Mouse (Mus musculus) adrenal gland, adult 8-10 months (tissue): ENCODE data around the gene Wdr61. TPM values are rescaled to one million over a fixed set of nuclear protein-coding genes. Genes with fewer than 3 reads are reported as not detected.
A peak's percentile ranks its signal among the peaks of the same experiment; 100 is the strongest.

Experiments used
- DNase-seq: peaks from one replicate; pipeline ENCODE4 v3.0.0; 2022
- total RNA-seq, 4 experiments: library from RNA; stranded (reverse); gene quantifications; 2 replicates each; pipeline ENCODE4 v1.2.4; 2022

The Wdr61 gene
- 10 to 100 TPM; 65.7 to 74.8 (median 70.1) TPM for total RNA-seq

DNA sequence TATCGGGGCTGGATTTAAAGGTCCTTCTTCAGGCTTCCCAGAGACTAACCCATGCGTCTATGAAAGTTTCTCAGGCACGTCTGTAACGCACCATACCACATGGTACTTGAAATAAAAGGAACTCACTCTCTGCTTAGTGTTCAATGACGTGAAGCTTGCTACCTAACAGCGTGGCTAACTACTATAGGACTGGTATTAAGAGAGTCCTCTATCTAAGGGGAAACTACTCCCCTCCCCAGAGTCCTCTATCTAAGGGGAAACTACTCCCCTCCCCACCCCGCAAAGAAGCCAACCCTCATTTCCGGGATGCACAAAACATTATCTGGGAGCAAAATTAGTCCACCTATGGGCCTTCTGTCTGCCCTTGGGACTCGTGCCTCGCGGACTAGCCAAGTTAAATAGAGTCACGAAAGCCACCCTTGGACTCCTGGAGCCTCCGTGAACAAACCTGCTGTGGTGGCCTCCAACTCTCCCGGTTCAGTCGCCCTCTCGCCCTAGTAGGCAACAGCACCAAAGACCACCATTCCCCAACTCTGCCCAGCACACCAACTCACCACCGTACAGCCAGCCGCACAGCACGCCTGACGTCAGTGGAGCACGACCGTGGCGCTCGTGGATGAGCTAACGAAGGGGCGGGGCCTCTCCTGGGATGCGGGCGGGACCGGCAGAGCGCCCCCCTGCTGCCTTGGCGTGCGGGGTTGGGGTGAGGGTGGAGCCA lies at the start of gene Wdr61:
TSS of gene Wdr61 (minus strand) at position 599 of the 718 bp plus-strand sequence.
- DNase-seq = peak; percentile 95

DNA sequence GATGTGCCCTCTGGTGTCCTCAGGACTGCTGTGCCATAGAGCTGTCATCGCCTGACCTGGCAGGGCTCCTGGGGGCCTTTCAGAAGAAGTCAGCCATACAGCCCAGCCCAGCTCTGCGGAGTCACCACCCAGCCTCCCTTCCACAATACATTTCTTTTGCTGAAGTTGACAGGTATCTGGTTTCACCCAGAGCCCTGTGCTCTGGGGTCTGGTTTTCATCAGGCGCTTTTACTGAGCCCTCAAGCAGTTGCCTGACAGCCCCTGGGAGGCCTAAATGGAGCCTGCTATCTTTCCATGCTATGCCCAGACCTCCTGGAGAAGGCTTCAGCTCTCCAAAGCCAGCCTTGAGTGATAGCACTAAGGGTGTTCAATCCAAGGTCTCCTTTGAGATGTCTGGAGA lies 49.7 kb upstream of the Wdr61 start:
- no peak for DNase-seq

GRCm38 (mm10) chr9:54782504-54782903 lies 48.2 kb upstream of the Wdr61 start:
- DNase-seq = no peak

DNA sequence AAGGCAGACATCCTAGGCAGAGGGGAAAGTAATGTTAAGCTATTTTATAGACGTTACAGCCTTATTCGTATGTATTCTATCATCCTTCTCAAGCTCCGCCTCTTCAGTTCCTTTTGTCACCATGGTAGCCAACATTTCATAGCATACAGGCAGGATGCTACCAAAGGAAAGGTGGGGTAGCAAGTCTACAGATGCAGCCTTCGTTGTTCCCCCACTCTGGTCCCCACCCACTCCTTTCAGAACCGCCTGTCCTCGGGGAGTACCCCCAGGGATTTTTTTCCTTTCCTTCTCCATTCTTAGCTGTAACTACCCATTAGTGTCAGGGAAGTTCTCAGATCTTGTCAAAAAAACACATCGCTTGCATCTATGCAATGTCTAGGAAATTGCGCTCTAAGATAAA lies 45.0 kb upstream of the Wdr61 start:
- DNase-seq = no peak

DNA sequence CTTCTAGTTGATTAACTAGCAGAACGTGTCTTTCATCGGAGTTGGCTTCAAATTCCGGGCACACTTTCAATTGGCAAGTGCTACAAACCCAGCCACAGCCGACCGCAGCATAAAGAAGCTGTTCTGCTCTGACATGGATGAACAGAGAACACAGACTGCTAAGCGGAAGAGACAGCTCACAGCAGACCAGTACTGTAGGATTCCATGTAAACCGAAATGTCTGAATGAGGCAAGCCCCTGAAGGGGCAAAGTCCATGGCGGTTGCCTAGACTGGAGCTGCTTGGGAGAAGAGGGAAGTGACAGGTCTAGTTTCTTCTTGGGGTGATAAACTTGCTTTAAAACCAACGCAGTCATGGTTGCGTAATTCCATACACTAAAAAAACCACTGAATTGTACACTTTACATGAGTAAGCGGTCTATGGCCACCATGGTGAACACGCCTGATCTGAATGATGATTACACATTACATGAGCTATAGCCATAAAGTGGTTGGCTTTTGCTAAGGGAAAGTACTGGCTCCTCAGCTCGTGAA lies 42.2 kb upstream of the Wdr61 start:
- no peak for DNase-seq

DNA sequence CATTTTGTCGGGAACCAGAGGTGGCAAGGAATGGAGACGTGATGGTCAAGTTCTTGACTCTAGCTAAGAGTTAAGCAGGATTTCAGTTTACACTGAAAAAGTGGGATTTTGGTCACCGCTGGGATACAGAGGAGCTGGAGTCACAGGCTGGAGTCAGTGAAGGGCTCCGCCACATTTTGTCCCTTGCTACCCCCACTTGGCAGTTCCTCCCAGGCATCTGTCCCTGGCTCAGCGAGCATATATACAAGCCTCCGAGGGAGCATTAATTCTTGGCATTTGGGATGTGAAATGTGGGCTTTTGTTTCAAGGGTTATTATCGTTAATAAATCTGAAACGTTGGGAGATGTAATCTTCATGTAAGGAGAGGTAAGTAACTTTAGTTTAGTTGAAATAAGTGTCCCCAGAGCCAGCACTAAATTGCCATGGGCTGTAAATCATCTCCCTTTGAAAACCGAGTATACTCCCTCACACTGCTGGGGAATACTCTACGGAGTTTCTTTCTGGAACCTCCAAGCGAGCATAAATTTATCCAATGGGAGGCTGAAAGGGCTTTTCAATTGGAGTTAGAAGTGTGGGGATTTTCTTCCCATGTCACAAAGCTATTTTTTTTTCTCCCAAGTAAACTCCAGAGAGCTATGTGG lies 35.9 kb upstream of the Wdr61 start:
- DNase-seq = no peak

GRCm38 (mm10) chr9:54765336-54766085 lies 31.2 kb upstream of the Wdr61 start:
- DNase-seq = no peak

- DNase-seq = no peak
Observed at GRCm38 (mm10) chr9:54764561-54765217, 30.4 kb upstream of the Wdr61 start, which contains the start of gene Crabp1. Gene Crabp1 (plus strand): TSS chr9:54764748.

GRCm38 (mm10) chr9:54764091-54764490 lies 29.8 kb upstream of the Wdr61 start:
- no peak for DNase-seq

GRCm38 (mm10) chr9:54759592-54759991 lies 25.3 kb upstream of the Wdr61 start:
- no peak for DNase-seq

DNA sequence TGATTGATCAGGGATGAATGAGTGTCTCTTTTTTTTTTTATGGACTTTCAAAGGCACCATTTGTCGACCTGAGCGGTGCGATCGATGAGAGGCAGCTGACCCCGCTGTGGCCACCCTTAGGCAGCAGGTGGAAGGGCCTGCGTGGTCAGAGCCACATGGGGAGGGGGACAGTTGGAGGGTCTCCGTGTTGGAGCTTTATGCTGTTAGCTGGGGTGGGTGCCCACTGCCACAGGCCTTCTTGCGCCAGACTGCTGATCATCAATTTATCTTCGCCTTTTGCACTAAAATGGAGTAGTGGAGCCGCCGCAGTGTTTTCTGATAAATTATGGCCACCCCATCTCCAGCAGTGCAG lies 18.6 kb upstream of the Wdr61 start:
- no peak for DNase-seq

DNA sequence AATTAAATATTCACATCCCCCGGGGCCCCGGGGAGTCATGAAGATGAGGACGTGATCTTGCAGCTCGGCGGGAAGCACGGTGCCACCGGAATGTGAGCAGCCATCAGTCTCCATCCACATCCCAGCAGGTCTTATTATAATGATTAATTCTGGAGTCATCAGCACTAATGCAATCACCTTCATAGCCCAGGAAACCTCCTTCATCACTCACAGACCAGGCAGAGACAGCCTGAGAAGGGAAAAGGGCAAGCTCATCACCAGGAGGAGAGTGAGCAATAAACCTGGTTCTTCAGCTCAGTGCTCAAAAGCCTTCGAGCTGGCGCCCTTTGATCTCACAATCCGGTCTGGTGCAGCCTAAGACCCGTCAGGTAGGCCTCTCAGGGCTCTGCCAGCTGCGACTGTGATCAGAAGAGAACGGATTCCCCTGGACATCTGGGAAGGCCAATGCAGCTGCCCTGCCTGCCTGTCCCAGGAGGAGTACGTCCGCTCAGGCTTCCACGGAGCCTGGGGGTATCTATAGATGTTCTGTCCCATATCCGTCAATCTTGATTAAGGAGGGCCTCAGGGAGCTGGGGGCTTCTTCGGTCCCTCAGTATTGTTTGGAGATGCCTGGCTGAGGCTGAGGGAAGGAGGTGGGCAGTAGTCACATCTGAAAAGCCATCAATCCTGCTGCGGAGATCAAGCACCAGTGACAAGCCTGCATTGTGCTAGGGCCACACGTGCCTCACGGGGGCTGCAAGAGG lies 18.1 kb upstream of the Wdr61 start:
- no peak for DNase-seq

GRCm38 (mm10) chr9:54751684-54752083 lies 17.4 kb upstream of the Wdr61 start:
- no peak for DNase-seq

DNA sequence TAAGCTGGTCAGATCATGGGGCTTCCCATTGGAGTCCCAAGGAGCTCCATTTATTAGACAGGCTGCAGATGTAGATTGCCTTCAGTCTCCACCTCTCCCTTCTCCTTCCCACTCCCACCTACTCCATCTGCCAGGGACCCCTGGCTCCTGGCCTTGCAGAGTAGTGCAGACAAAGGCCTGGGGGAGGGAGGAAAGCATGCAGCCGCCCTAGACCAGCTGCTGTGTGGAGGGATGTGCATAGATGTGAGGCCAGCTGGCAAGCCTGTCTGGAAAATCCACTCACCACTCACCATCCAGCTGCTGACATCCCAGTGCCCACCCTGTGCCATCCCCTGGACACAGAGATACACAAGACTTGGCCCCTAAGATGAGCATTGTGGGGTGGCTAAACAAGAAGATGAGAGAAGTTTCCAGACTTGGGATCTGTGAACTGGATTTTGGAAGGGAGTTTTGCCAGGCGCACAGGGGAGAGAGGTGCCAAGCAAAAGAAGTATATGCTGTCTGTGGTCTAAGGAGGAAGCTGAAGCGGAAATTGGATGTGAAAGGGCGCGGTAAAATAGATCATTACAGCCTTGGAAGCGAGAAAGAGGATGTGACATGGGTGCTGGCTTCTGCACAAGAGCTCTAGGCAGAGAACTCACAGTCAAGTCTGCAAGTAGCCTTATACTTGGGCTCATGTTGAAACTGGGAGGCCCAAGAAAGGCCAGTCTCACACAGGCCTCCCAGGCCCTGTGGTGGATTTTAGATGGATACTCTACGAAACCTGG lies 16.1 kb upstream of the Wdr61 start:
- DNase-seq = no peak

DNA sequence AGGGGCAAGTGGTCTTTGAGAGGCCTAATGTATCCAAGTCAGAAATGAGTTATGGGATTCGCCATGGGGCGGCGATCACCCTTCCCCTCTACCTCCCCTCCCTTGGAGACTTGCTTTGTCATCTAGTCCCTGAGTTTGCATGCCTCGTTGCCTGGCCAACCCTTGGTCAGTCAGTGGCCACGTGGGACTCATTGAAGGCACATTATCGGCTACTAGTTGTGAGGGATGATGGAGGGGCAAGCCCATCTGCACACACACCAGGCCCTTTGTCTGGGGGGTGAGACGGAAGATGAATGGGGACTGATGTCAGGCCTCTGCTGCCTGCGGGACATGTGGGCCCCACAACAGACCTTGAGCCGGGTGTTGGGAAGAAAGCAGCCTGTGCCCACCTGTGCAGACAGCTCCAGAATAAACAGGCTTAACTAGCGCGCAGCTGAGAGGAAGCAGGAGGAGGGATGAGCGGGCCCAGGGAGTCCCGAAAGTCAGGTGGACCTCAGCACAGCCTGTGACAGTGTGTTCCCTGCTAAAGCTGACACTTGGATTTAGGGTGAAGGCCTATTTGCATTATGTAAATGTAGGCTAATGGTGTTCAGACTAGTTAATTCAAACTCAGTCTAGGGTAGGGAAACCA lies 11.5 kb upstream of the Wdr61 start:
- no peak for DNase-seq

DNA sequence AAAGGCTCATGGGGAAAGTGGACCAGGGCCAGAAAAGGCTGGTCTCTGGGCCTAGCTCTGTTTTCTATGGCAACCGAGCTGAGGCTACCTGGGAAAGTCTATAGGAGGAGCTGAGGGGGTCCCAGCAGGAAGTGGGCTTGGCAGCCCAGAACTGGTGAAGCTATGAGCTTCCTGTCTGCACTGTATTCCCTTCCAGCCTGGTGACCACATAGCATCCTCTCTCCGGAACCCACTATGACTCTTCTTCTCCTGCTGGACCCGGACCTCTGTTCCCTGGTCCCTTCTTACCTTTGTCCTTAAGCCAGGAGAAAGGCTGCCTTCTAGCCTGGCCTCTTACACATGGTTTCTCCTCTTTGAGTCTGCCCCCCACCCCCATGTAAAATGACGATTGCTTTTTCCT lies 9.6 kb upstream of the Wdr61 start:
- DNase-seq = no peak

DNA sequence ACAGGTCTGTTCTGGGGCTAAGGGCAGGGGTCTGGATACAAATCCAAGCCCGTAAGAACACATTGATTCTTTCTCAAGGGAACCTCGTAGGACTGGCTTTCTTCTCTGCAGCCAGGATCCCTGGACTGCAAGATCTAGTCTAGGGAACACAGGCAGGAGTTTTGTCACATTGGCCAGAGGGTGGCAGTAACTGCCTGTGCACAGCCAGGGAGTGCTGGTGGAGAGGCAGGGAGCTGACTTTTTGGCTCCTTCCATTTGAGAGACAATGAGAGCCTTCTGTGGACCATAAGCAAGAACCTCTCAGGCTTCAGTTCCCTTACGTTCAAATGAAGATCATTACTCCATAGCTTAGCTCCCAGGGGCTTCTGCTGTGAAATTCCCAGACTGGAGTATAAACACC lies 4.1 kb upstream of the Wdr61 start:
- DNase-seq = no peak

- no peak for DNase-seq
Observed at GRCm38 (mm10) chr9:54736284-54736701, 2.0 kb upstream of the Wdr61 start.

DNA sequence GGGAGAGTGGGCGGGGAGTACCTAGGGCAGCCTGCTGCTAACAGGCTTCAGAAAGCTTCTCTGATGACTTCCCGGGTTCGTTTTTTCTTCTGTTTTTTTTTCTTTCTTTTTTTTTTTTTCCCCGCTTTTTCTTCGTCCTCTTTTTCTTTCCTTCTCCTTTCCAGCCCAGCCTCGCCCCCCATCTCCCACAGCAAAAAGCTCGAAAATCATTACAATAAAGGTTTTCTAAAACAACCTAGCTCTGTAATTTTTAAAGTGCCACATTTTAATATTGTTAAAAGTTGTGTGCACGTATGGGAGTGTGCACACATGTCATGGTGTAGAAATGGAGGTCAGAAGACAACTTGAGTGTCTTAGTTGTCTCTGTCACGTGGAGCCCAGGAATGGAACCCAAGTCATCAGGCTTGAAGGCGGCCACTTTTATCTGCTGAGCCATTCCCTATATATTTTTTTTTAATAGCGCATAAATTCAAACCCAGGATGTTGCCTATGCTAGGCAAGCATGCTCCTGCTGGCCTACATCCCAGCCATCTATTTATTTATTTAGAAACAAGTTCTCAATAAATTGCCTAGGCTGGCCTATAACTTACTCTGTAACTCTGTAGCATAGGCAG lies 427 bp upstream of the Wdr61 start:
- no peak for DNase-seq

- DNase-seq = no peak
Observed at GRCm38 (mm10) chr9:54732122-54732521, 2.2 kb downstream of the Wdr61 start.
